Mouse (Mus musculus): ENCODE measurements around the gene Fgr. TPM values are rescaled to one million over a fixed set of nuclear protein-coding genes. Genes with fewer than 3 reads are reported as not detected.
A peak's percentile ranks its signal among the peaks of the same experiment; 100 is the strongest.
"Not testable (repeated sequence)": the region's sequence is repeated elsewhere in the genome, so short reads cannot be mapped to it uniquely, and the experiment has no call there.

The Fgr gene
- polyA plus RNA-seq, 1 experiment, result 0.55 TPM

- H3K4me3 ChIP-seq (ENCODE audit: insufficient read depth, low read depth, low read length), result no peak overlapping the region
- H3K4me1 ChIP-seq (ENCODE audit: control insufficient read depth, insufficient read depth, insufficient read length, low read length), result no peaks in the 10 kb centered on the region
- H3K27ac ChIP-seq (replicated peaks; ENCODE audit: low read depth, low read length), result no peak overlapping the region
Observed at GRCm38 (mm10) chr4:132993553-132993952, 19.7 kb downstream of the Fgr start.

- Histone ChIP-seq H3K27ac (replicated peaks; ENCODE audit: low read depth, low read length) (no peak overlapping the region), H3K4me3 (ENCODE audit: insufficient read depth, low read depth, low read length) (no peak overlapping the region), H3K4me1 (ENCODE audit: control insufficient read depth, insufficient read depth, insufficient read length, low read length) (no peaks in the 10 kb centered on the region)
Observed at GRCm38 (mm10) chr4:132997469-132998237, 23.8 kb downstream of the Fgr start.

GRCm38 (mm10) chr4:133002896-133003295, 29.0 kb downstream of the Fgr start:
- Histone ChIP-seq H3K4me3 (ENCODE audit: insufficient read depth, low read depth, low read length) (no peak overlapping the region), H3K27ac (replicated peaks; ENCODE audit: low read depth, low read length) (no peak overlapping the region), H3K4me1 (ENCODE audit: control insufficient read depth, insufficient read depth, insufficient read length, low read length) (no peaks in the 10 kb centered on the region)

GRCm38 (mm10) chr4:133003316-133004018, 29.6 kb downstream of the Fgr start:
- H3K4me3 ChIP-seq (ENCODE audit: insufficient read depth, low read depth, low read length), result no peak overlapping the region
- H3K4me1 ChIP-seq (ENCODE audit: control insufficient read depth, insufficient read depth, insufficient read length, low read length), result no peaks in the 10 kb centered on the region
- H3K27ac ChIP-seq (replicated peaks; ENCODE audit: low read depth, low read length), result no peak overlapping the region

GRCm38 (mm10) chr4:133005233-133005632, 31.3 kb downstream of the Fgr start:
- Histone ChIP-seq H3K4me3 (ENCODE audit: insufficient read depth, low read depth, low read length) (no peak overlapping the region), H3K4me1 (ENCODE audit: control insufficient read depth, insufficient read depth, insufficient read length, low read length) (no peaks in the 10 kb centered on the region)

GRCm38 (mm10) chr4:133005885-133006451, 32.1 kb downstream of the Fgr start:
- not testable (repeated sequence) for H3K4me1 ChIP-seq (ENCODE audit: control insufficient read depth, insufficient read depth, insufficient read length, low read length); H3K27ac ChIP-seq (replicated peaks; ENCODE audit: low read depth, low read length); H3K4me3 ChIP-seq (ENCODE audit: insufficient read depth, low read depth, low read length)

More at GRCm38 (mm10) chr4:133005233-133005632, 31.3 kb downstream of the Fgr start:
- no peak overlapping the region for H3K27ac ChIP-seq (replicated peaks; ENCODE audit: low read depth, low read length)

GRCm38 (mm10) chr4:133007513-133008380, 33.9 kb downstream of the Fgr start:
- H3K27ac ChIP-seq (replicated peaks; ENCODE audit: low read depth, low read length), result no peak overlapping the region
- H3K4me1 ChIP-seq (ENCODE audit: control insufficient read depth, insufficient read depth, insufficient read length, low read length), result no peaks in the 10 kb centered on the region
- no peak overlapping the region for H3K4me3 ChIP-seq (ENCODE audit: insufficient read depth, low read depth, low read length)

- peaks cover 1% of the 10 kb centered on the region; the same call in 1 of the 2 replicates for H3K4me1 ChIP-seq (ENCODE audit: control insufficient read depth, insufficient read depth, insufficient read length, low read length)
- H3K4me3 ChIP-seq (ENCODE audit: insufficient read depth, low read depth, low read length), result no peak overlapping the region
Observed at GRCm38 (mm10) chr4:133009131-133009530, 35.2 kb downstream of the Fgr start.

GRCm38 (mm10) chr4:133009676-133010075, 35.8 kb downstream of the Fgr start:
- peaks cover 3% of the 10 kb centered on the region; the same call in 1 of the 2 replicates for H3K4me1 ChIP-seq (ENCODE audit: control insufficient read depth, insufficient read depth, insufficient read length, low read length)
- H3K27ac ChIP-seq (replicated peaks; ENCODE audit: low read depth, low read length), result no peak overlapping the region
- H3K4me3 ChIP-seq (ENCODE audit: insufficient read depth, low read depth, low read length), result no peak overlapping the region

More at GRCm38 (mm10) chr4:133009131-133009530, 35.2 kb downstream of the Fgr start:
- no peak overlapping the region for H3K27ac ChIP-seq (replicated peaks; ENCODE audit: low read depth, low read length)

- H3K27ac ChIP-seq (replicated peaks; ENCODE audit: low read depth, low read length), result no peak overlapping the region
- H3K4me1 ChIP-seq (ENCODE audit: control insufficient read depth, insufficient read depth, insufficient read length, low read length), result peaks cover 5% of the 10 kb centered on the region; the same call in 1 of the 2 replicates
- peak overlapping the region; percentile 73 for H3K4me3 ChIP-seq (ENCODE audit: insufficient read depth, low read depth, low read length)
Observed at GRCm38 (mm10) chr4:133010611-133011010, 36.7 kb downstream of the Fgr start.

GRCm38 (mm10) chr4:133011028-133011820, 37.3 kb downstream of the Fgr start, which contains the start of gene Ahdc1:
TSS of gene Ahdc1 (plus strand) at chr4:133011260.
- H3K4me3 ChIP-seq (ENCODE audit: insufficient read depth, low read depth, low read length), result peak within 1 kb of the TSS; percentile 73
- H3K4me1 ChIP-seq (ENCODE audit: control insufficient read depth, insufficient read depth, insufficient read length, low read length), result peaks cover 8% of the 10 kb centered on the region; the same call in 1 of the 2 replicates
- H3K27ac ChIP-seq (replicated peaks; ENCODE audit: low read depth, low read length), result peak within 1 kb of the TSS; percentile 79

GRCm38 (mm10) chr4:133011821-133012775, 38.2 kb downstream of the Fgr start:
- H3K27ac ChIP-seq (replicated peaks; ENCODE audit: low read depth, low read length), result peak overlapping the region; percentile 79
- H3K4me1 ChIP-seq (ENCODE audit: control insufficient read depth, insufficient read depth, insufficient read length, low read length), result peaks cover 16% of the 10 kb centered on the region
- H3K4me3 ChIP-seq (ENCODE audit: insufficient read depth, low read depth, low read length), result peak overlapping the region; percentile 73

GRCm38 (mm10) chr4:133012776-133013265, 38.9 kb downstream of the Fgr start:
- H3K4me1 ChIP-seq (ENCODE audit: control insufficient read depth, insufficient read depth, insufficient read length, low read length), result peaks cover 19% of the 10 kb centered on the region
- H3K27ac ChIP-seq (replicated peaks; ENCODE audit: low read depth, low read length), result peak overlapping the region; percentile 45; the same call in 1 of the 2 replicates
- peak overlapping the region; percentile 73 for H3K4me3 ChIP-seq (ENCODE audit: insufficient read depth, low read depth, low read length)
